Mouse (Mus musculus) limb, embryonic 11.5 days (tissue): Measurements from ENCODE around the gene Olfr651. TPM values are rescaled to one million over a fixed set of nuclear protein-coding genes. Genes with fewer than 3 reads are reported as not detected.

ENCODE experiments used
- ATAC-seq: fragments of 200-750 bp; cut with Nextera tagmentation; 2 replicates; pipeline ENCODE4 v1.8.0; 2017; ENCODE audit warnings: low read depth; ENCODE audit not compliant: insufficient number of reproducible peaks, low FRiP score, low TSS enrichment
- DNase-seq: peaks from one replicate; pipeline ENCODE4 v3.0.0-alpha.2; 2015; ENCODE audit warnings: low spot score
- H3K27ac ChIP-seq: fragments of 300-500 bp; sonication (generic); replicated peaks from 2 replicates; pipeline ENCODE4 v1.5.1; 2014; ENCODE audit warnings: low read depth, mild to moderate bottlenecking, low read length
- H3K27me3 ChIP-seq: fragments of 300-500 bp; sonication (generic); 2 replicates; pipeline ENCODE4 v1.6.1; 2014; ENCODE audit warnings: mild to moderate bottlenecking, low read length, mixed read lengths; ENCODE audit not compliant: control insufficient read depth, insufficient read depth
- H3K36me3 ChIP-seq: fragments of 300-500 bp; sonication (generic); 2 replicates; pipeline ENCODE4 v1.6.1; 2014; ENCODE audit warnings: mild to moderate bottlenecking, low read length, moderate library complexity, mixed read lengths; ENCODE audit not compliant: control insufficient read depth, insufficient read depth
- H3K4me1 ChIP-seq: fragments of 300-500 bp; sonication (generic); 2 replicates; pipeline ENCODE4 v1.6.1; 2014; ENCODE audit warnings: low read length, mixed read lengths; ENCODE audit not compliant: control insufficient read depth, insufficient read depth
- H3K4me2 ChIP-seq: fragments of 300-500 bp; sonication (generic); 2 replicates; pipeline ENCODE4 v1.6.1; 2014; ENCODE audit warnings: low read depth, mild to moderate bottlenecking, moderate library complexity; ENCODE audit not compliant: severe bottlenecking
- H3K4me3 ChIP-seq: fragments of 300-500 bp; sonication (generic); 2 replicates; pipeline ENCODE4 v1.5.1; 2014; ENCODE audit warnings: low read depth, low read length
- H3K9ac ChIP-seq: fragments of 300-500 bp; sonication (generic); 2 replicates; pipeline ENCODE4 v1.6.1; 2014; ENCODE audit warnings: mild to moderate bottlenecking, low read length
- H3K9me3 ChIP-seq: fragments of 300-500 bp; sonication (generic); 2 replicates; pipeline ENCODE4 v1.6.1; 2016; ENCODE audit warnings: low read length; ENCODE audit not compliant: control insufficient read depth
- WGBS: fragments of 180-500 bp; shearing (Covaris S2); extraction: QIAGEN DNeasy Blood & Tissue Kit; methylation state at CpG from one replicate; pipeline ENCODE4 v1.1.7; 2014; 5-methylcytosine and 5-hydroxymethylcytosine counted together
- polyA plus RNA-seq: library from polyadenylated mRNA; unstranded; fragments of >200 nt; fragmentation: Nextera tagmentation; extraction: Ambion mirVana; gene quantifications from 2 replicates; pipeline ENCODE4 v1.2.1, GENCODE M21; 2014

The Olfr651 gene
- polyA plus RNA-seq, 1 experiment from 2014 or later, result not detected

- Histone ChIP-seq H3K36me3 (no peaks in the 10 kb centered on the region), H3K27ac (no peak overlapping the region), H3K9ac (no peak overlapping the region), H3K27me3 (no peaks in the 10 kb centered on the region), H3K4me1 (no peaks in the 10 kb centered on the region), H3K4me2 (no peak overlapping the region), H3K4me3 (no peak overlapping the region), H3K9me3 (no peaks in the 10 kb centered on the region)
- WGBS, result 84% methylated on average over 4 of the region's 4 CpGs
- no peak for DNase-seq
- no peak for ATAC-seq
These were observed 31.5 kb downstream of the Olfr651 start for GRCm38 (mm10) chr7:104581429-104581828.

DNA sequence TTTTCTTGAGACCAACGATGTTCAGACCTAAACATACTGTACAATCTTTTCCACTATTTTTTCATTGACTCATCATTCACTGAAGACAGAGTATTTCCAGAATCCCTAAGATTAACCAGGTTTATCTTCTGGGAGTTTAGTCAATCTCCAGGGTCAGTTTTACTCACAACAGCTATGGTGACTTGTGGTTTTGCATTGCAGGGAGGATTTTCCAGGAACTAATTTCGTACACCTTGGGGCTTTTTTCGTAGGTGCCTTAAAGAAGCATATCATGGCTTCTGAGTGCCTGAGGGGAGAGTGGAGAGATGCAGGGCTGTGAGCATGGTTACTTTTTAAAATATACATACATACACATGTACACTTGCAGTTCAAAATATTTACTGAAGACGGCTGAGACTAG, 36.8 kb downstream of the Olfr651 start, which contains the start of gene Olfr654:
TSS of gene Olfr654 (plus strand) at position 301 of the 400 bp plus-strand sequence.
- ATAC-seq, result no peak
- Histone ChIP-seq H3K27me3 (no peaks in the 10 kb centered on the region), H3K36me3 (no peaks in the 10 kb centered on the region), H3K4me1 (no peaks in the 10 kb centered on the region), H3K9ac (no peak within 1 kb of the TSS), H3K4me3 (no peak within 1 kb of the TSS), H3K4me2 (no peak within 1 kb of the TSS), H3K9me3 (no peaks in the 10 kb centered on the region), H3K27ac (no peak within 1 kb of the TSS)
- no peak for DNase-seq
- 87% methylated on average over 4 of the region's 4 CpGs for WGBS

- H3K9ac ChIP-seq, result no peak overlapping the region
- no peaks in the 10 kb centered on the region for H3K27me3 ChIP-seq
- no peaks in the 10 kb centered on the region for H3K36me3 ChIP-seq
- H3K4me2 ChIP-seq, result no peak overlapping the region
- no peaks in the 10 kb centered on the region for H3K9me3 ChIP-seq
- DNase-seq, result no peak
- 86% methylated on average over 5 of the region's 5 CpGs for WGBS
- no peak overlapping the region for H3K27ac ChIP-seq
- no peaks in the 10 kb centered on the region for H3K4me1 ChIP-seq
- no peak overlapping the region for H3K4me3 ChIP-seq
- no peak for ATAC-seq
These were observed 38.3 kb downstream of the Olfr651 start for GRCm38 (mm10) chr7:104588274-104588673.

DNA sequence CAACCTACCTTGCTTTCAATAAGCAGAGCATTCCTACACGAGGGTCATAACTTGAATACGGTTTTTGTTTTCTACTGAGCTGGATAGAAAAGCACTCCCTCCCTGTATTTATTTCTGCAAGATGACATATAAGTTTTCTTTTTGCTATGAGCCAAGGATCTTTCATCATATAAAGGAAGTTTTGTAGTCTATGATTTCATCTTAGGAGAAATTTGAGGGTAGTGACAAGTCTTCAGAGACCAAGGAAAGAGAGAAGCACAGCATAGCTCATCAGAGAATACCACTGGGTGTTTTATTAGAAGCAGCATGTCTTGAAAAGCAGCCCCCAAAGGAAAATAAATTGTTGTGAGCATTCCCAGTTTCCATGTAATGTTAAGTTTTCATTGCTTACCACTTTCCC, 51.7 kb downstream of the Olfr651 start, which contains the start of gene Olfr655:
TSS of gene Olfr655 (minus strand) at position 101 of the 400 bp plus-strand sequence.
- Histone ChIP-seq H3K27ac (no peak within 1 kb of the TSS), H3K9ac (no peak within 1 kb of the TSS), H3K4me1 (no peaks in the 10 kb centered on the region), H3K4me2 (no peak within 1 kb of the TSS), H3K36me3 (no peaks in the 10 kb centered on the region), H3K4me3 (no peak within 1 kb of the TSS), H3K27me3 (no peaks in the 10 kb centered on the region), H3K9me3 (no peaks in the 10 kb centered on the region)
- WGBS, result 85% methylated on average over 2 of the region's 2 CpGs
- ATAC-seq, result no peak
- DNase-seq, result no peak

DNA sequence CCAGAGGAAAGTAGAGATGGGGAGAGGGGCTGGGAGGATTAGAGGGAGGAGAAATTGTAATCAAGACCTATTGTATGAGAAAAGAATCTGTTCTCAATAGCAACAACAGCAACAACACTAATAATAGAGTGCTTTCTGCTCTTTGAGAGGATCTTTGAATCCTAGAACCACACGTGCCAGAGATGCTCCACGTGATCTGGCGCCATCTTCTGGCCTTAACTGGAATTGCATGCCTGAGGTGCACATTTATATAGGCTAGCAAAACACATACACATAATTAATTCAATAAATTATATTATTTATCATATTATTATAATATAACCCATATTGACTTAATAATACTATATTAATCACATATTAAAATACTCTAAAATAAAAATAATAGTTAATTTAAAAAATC, 53.2 kb downstream of the Olfr651 start:
- ATAC-seq (no peak), DNase-seq (peak; percentile 65)
- Histone ChIP-seq H3K9ac (no peak overlapping the region), H3K27ac (no peak overlapping the region), H3K4me1 (no peaks in the 10 kb centered on the region), H3K4me3 (no peak overlapping the region), H3K36me3 (no peaks in the 10 kb centered on the region), H3K27me3 (no peaks in the 10 kb centered on the region), H3K9me3 (no peaks in the 10 kb centered on the region), H3K4me2 (no peak overlapping the region)
- 1% methylated on average over 3 of the region's 3 CpGs for WGBS

Other genes starting within 250 kb of the Olfr651 start
- gene Trim12a, start 234.7 kb upstream of the Olfr651 start, polyA plus RNA-seq, result 3.8 and 3.9 TPM in 2 replicates
- not detected in 2 replicates for gene Trim34b, start 220.7 kb upstream of the Olfr651 start, polyA plus RNA-seq
- 1.3 and 1.8 TPM in 2 replicates for gene Trim12c, start 196.8 kb upstream of the Olfr651 start, polyA plus RNA-seq
- gene Trim30b, start 180.2 kb upstream of the Olfr651 start, polyA plus RNA-seq, result not detected in 2 replicates
- gene Trim30c, start 149.3 kb upstream of the Olfr651 start, polyA plus RNA-seq, result not detected in 2 replicates
- 0.51 and 0.61 TPM in 2 replicates for gene Trim30a, start 84.9 kb upstream of the Olfr651 start, polyA plus RNA-seq
- gene Trim30d, start 42.3 kb upstream of the Olfr651 start, polyA plus RNA-seq, result 0.08 TPM in 1 of 2 replicates, not detected in the other
- not detected in 2 replicates for gene Olfr652, start 10.8 kb downstream of the Olfr651 start, polyA plus RNA-seq
- gene Olfr653, start 27.2 kb downstream of the Olfr651 start, polyA plus RNA-seq, result not detected in 2 replicates
- not detected in 2 replicates for gene Olfr654, start 36.9 kb downstream of the Olfr651 start, polyA plus RNA-seq
- not detected in 2 replicates for gene Olfr655, start 51.6 kb downstream of the Olfr651 start, polyA plus RNA-seq
- gene Olfr656, start 63.8 kb downstream of the Olfr651 start, polyA plus RNA-seq, result not detected in 2 replicates
- not detected in 2 replicates for gene Olfr657, start 74.7 kb downstream of the Olfr651 start, polyA plus RNA-seq
- gene Olfr658, start 97.2 kb downstream of the Olfr651 start, polyA plus RNA-seq, result not detected in 2 replicates
- not detected in 2 replicates for gene Olfr659, start 116.6 kb downstream of the Olfr651 start, polyA plus RNA-seq
- gene Olfr661, start 136.4 kb downstream of the Olfr651 start, polyA plus RNA-seq, result not detected in 2 replicates
- not detected in 2 replicates for gene Usp17le, start 227.3 kb downstream of the Olfr651 start, polyA plus RNA-seq